Mouse (Mus musculus) CH12.LX (cell line): ENCODE measurements around the gene Mknk2. TPM values are rescaled to one million over a fixed set of nuclear protein-coding genes. Genes with fewer than 3 reads are reported as not detected.

Experiments used
- DNase-seq: peaks from one replicate; pipeline ENCODE4 v3.0.0-alpha.2; 2013; ENCODE audit errors: extremely low read depth
- H3K27ac ChIP-seq: 2 replicates; pipeline ENCODE4 v1.5.1; 2012; ENCODE audit warnings: low read depth, mild to moderate bottlenecking, control low read depth, moderate library complexity; ENCODE audit not compliant: insufficient read depth
- H3K27me3 ChIP-seq: replicated peaks from 2 replicates; pipeline ENCODE3; 2012; ENCODE audit warnings: inconsistent platforms
- H3K36me3 ChIP-seq, 2 experiments: replicated peaks in 1 of 2; 2 replicates each; pipeline versions ENCODE3 to v1.6.1; 2012; ENCODE audit warnings: inconsistent platforms in 1 of 2, low read length in 1 of 2, mild to moderate bottlenecking in 1 of 2, mixed read lengths in 1 of 2, moderate library complexity in 1 of 2; ENCODE audit not compliant: control insufficient read depth in 1 of 2, insufficient read depth in 1 of 2
- H3K4me1 ChIP-seq, 2 experiments: 2 replicates each; pipeline ENCODE4 v1.6.1; 2012; ENCODE audit warnings: inconsistent platforms in 1 of 2, moderate library complexity in 1 of 2; ENCODE audit not compliant: insufficient read depth in 2 of 2, control insufficient read depth in 1 of 2
- H3K4me2 ChIP-seq: 2 replicates; pipeline ENCODE4 v1.6.1; 2012; ENCODE audit warnings: low read depth, mild to moderate bottlenecking, control low read depth; ENCODE audit not compliant: poor library complexity, insufficient read depth, severe bottlenecking
- H3K4me3 ChIP-seq, 3 experiments: fragments of 150-350 bp in 1 of 3; sonication (generic) in 1 of 3; replicated peaks in 1 of 3; 2 replicates each; pipeline versions ENCODE3 to v1.5.1; 2011 to 2012; ENCODE audit warnings: low read depth in 2 of 3, low read length in 2 of 3, mild to moderate bottlenecking in 2 of 3, moderate library complexity in 2 of 3, control low read depth in 1 of 3, improper control_type of control experiment in 1 of 3, inconsistent platforms in 1 of 3, mixed read lengths in 1 of 3; ENCODE audit not compliant: poor library complexity in 1 of 3
- H3K79me2 ChIP-seq: replicated peaks from 2 replicates; pipeline ENCODE4 v1.6.1; 2012; ENCODE audit warnings: mild to moderate bottlenecking, moderate library complexity; ENCODE audit not compliant: control insufficient read depth, poor library complexity, insufficient read depth, severe bottlenecking; ENCODE audit errors: extremely low read depth
- H3K9ac ChIP-seq: 2 replicates; pipeline ENCODE4 v1.6.1; 2012; ENCODE audit warnings: low read depth, mild to moderate bottlenecking, control low read depth, moderate library complexity; ENCODE audit not compliant: insufficient read depth
- H3K9me3 ChIP-seq: replicated peaks from 2 replicates; pipeline ENCODE3; 2012; ENCODE audit warnings: low read length, inconsistent platforms, mixed read lengths
- BHLHE40 ChIP-seq: IDR thresholded peaks from 2 replicates; pipeline ENCODE4 v1.6.1; 2011; ENCODE audit warnings: mild to moderate bottlenecking, low read depth, low read length, improper control_type of control experiment
- CHD2 ChIP-seq: IDR thresholded peaks from 2 replicates; pipeline ENCODE4 v1.6.1; 2011; ENCODE audit warnings: low read length, improper control_type of control experiment
- E2F4 ChIP-seq: IDR thresholded peaks from 2 replicates; pipeline ENCODE4 v1.6.1; 2011; ENCODE audit warnings: low read depth, low read length, improper control_type of control experiment; ENCODE audit not compliant: insufficient replicate concordance
- ELF1 ChIP-seq: IDR thresholded peaks from 2 replicates; pipeline ENCODE4 v1.6.1; 2014; ENCODE audit warnings: low read depth, mild to moderate bottlenecking, inconsistent platforms, low read length, improper control_type of control experiment
- EP300 ChIP-seq: IDR thresholded peaks from 2 replicates; pipeline ENCODE4 v1.6.1; 2011; ENCODE audit warnings: low read length, improper control_type of control experiment
- ETS1 ChIP-seq: conservative IDR thresholded peaks from 2 replicates; pipeline ENCODE4 v1.6.1; 2012; ENCODE audit warnings: low read depth, mild to moderate bottlenecking, inconsistent platforms, low read length, improper control_type of control experiment, moderate library complexity
- IRF4 ChIP-seq: IDR thresholded peaks from 2 replicates; pipeline ENCODE4 v1.6.1; 2014; ENCODE audit warnings: low read depth, mild to moderate bottlenecking, inconsistent platforms, low read length, improper control_type of control experiment
- JUN ChIP-seq: IDR thresholded peaks from 2 replicates; pipeline ENCODE4 v1.6.1; 2011; ENCODE audit warnings: low read depth, mild to moderate bottlenecking, low read length, improper control_type of control experiment, moderate library complexity; ENCODE audit not compliant: insufficient read depth
- KAT2A ChIP-seq: IDR thresholded peaks from 2 replicates; pipeline ENCODE4 v1.6.1; 2012; ENCODE audit warnings: low read length, improper control_type of control experiment, inconsistent platforms; ENCODE audit not compliant: insufficient replicate concordance
- MAFK ChIP-seq: IDR thresholded peaks from 2 replicates; pipeline ENCODE4 v1.6.1; 2011; ENCODE audit warnings: low read length, improper control_type of control experiment; ENCODE audit not compliant: insufficient replicate concordance
- MAX ChIP-seq: IDR thresholded peaks from 2 replicates; pipeline ENCODE4 v1.6.1; 2011; ENCODE audit warnings: low read length, improper control_type of control experiment
- MAZ ChIP-seq: IDR thresholded peaks from 2 replicates; pipeline ENCODE4 v1.6.1; 2012; ENCODE audit warnings: low read depth, mild to moderate bottlenecking, inconsistent platforms, low read length, improper control_type of control experiment, moderate library complexity
- MEF2A ChIP-seq: IDR thresholded peaks from 2 replicates; pipeline ENCODE4 v1.6.1; 2014; ENCODE audit warnings: low read depth, mild to moderate bottlenecking, inconsistent platforms, low read length, improper control_type of control experiment, borderline replicate concordance
- NELFE ChIP-seq: IDR thresholded peaks from 2 replicates; pipeline ENCODE4 v1.6.1; 2011; ENCODE audit warnings: low read depth, low read length, improper control_type of control experiment
- POLR2A ChIP-seq: IDR thresholded peaks from 2 replicates; pipeline ENCODE4 v1.6.1; 2011; ENCODE audit warnings: low read depth, mild to moderate bottlenecking, improper control_type of control experiment, low read length
- RAD21 ChIP-seq: IDR thresholded peaks from 2 replicates; pipeline ENCODE4 v1.6.1; 2011; ENCODE audit warnings: low read depth, mild to moderate bottlenecking, low read length, improper control_type of control experiment, moderate library complexity
- RCOR1 ChIP-seq: conservative IDR thresholded peaks from 2 replicates; pipeline ENCODE4 v1.6.1; 2012; ENCODE audit warnings: low read depth, mild to moderate bottlenecking, inconsistent platforms, low read length, improper control_type of control experiment
- SIN3A ChIP-seq: IDR thresholded peaks from 2 replicates; pipeline ENCODE4 v1.6.1; 2012; ENCODE audit warnings: low read length, improper control_type of control experiment, inconsistent platforms
- SMC3 ChIP-seq: IDR thresholded peaks from 2 replicates; pipeline ENCODE4 v1.6.1; 2011; ENCODE audit warnings: low read depth, low read length, improper control_type of control experiment
- TBP ChIP-seq: conservative IDR thresholded peaks from 2 replicates; pipeline ENCODE4 v1.6.1; 2011; ENCODE audit warnings: low read depth, low read length, improper control_type of control experiment
- TCF12 ChIP-seq: IDR thresholded peaks from 2 replicates; pipeline ENCODE4 v1.6.1; 2014; ENCODE audit warnings: low read depth, mild to moderate bottlenecking, inconsistent platforms, low read length, improper control_type of control experiment
- USF1 ChIP-seq: IDR thresholded peaks from 2 replicates; pipeline ENCODE4 v1.6.1; 2014; ENCODE audit warnings: low read depth, mild to moderate bottlenecking, inconsistent platforms, low read length, improper control_type of control experiment
- USF2 ChIP-seq: conservative IDR thresholded peaks from 2 replicates; pipeline ENCODE4 v1.6.1; 2011; ENCODE audit warnings: low read depth, low read length, improper control_type of control experiment
- ZKSCAN1 ChIP-seq: IDR thresholded peaks from 2 replicates; pipeline ENCODE4 v1.6.1; 2012; ENCODE audit warnings: low read depth, inconsistent platforms, low read length, improper control_type of control experiment, borderline replicate concordance
- dilution Hi-C: fragments of 300-500 bp; cut with MboI; formaldehyde crosslinking; loops from 2 replicates; pipeline ENCODE4 v1.14.3; 2020; ENCODE audit warnings: low sequenced_read_pairs; ENCODE audit not compliant: extremely low pct_unique_long_range_greater_than_20kb, extremely low pct_ligation_motif_present
- in situ Hi-C: fragments of 300-500 bp; cut with MboI; formaldehyde crosslinking; loops from 3 replicates; pipeline ENCODE4 v1.14.3; 2019; ENCODE audit warnings: low sequenced_read_pairs, low pct_ligation_motif_present, low pct_unique_long_range_greater_than_20kb, mixed read lengths
- polyA plus RNA-seq: library from polyadenylated mRNA; unstranded; fragments of >175 nt; gene quantifications from 2 replicates; pipeline ENCODE4 v1.2.1, GENCODE M21; 2012; ENCODE audit warnings: low read depth; ENCODE audit not compliant: insufficient read length
- total RNA-seq, 2 experiments: library from RNA; depleted of rRNA; stranded (reverse); fragments of 300-350 nt in 1 of 2; fragments of >200 nt in 1 of 2; gene quantifications; 2 replicates each; pipeline ENCODE4 v1.2.3; 2012 to 2014

Gene Mknk2
- total and polyA plus RNA-seq, 3 experiments = 91.5 to 199 (median 138) TPM

DNA sequence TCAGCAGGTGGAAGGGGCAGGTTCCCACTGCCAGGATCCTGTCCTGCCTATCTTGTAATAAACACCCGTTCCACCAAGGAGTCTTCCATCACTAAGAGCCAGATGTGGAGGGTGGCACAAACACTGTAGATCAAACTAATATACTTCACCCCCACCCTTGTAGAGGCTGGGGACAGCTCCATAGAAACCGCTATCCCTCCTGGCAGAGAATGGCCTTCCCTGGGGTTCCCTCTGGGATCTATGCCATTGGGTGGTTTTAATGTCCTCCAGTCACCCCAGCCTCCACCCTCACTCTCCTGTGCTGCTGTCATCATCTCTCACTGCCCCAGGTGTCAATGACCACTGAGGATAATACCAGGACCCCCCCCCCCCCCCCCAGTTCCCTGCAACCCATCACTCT, 7.4 kb downstream of the Mknk2 start:
- Histone ChIP-seq H3K27me3 (no peaks in the 10 kb centered on the region), H3K4me3 (no peak overlapping the region), H3K36me3 (peaks cover 74 to 93% of the 10 kb centered on the region in 2 experiments), H3K4me1 (peaks cover 15 to 80% of the 10 kb centered on the region in 2 experiments), H3K79me2 (peaks cover 35% of the 10 kb centered on the region), H3K4me2 (no peak overlapping the region), H3K27ac (no peak overlapping the region), H3K9me3 (no peaks in the 10 kb centered on the region), H3K9ac (no peak overlapping the region)
- in situ Hi-C loops (no loop called here), dilution Hi-C loops (no loop called here)
- no peak for TF ChIP-seq ZKSCAN1
- TF ChIP-seq ETS1 = no peak
- DNase-seq = no peak

DNA sequence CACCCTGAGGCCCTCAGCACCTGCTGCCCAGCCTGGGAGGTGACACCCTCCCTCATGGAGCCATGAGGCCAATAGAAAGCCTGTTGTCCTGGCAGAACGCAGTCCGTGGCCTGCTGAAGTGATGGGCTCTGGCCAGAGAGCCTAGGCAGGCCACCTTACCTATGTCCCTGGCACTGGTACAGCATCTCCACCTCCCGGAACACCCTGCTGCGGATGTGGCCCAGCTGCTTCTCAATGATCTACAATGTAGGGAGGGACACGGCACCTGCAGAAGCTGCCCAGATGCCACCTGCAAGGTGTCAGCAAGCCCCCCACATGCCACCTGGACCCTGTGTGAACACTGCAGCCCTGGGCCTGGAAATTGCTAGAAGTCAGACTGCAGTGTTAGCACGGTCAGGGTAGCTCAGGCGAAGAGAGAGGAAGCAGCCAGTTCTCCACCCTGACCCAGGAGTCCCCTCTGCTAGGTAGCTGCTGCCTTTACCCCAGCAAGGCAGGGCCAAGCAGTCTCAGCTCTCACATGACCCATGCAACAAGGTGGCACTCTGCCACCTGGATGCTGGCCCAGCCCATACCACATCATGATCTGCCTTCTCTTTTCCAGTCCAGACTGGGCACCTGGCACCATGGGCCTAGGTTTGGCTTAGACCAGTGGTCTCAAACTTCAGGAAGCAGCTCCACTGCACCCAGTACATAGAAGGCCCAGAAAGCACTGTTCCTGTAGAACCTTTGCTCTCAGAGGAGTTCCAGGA, 8.0 kb downstream of the Mknk2 start:
- TF ChIP-seq CHD2 = no peak
- no peak for TF ChIP-seq MAZ
- no peak for TF ChIP-seq MAFK
- TF ChIP-seq E2F4 = no peak
- no peak for TF ChIP-seq USF1
- no peak for TF ChIP-seq SIN3A
- DNase-seq = no peak
- no peak overlapping the region for H3K4me2 ChIP-seq
- no peak overlapping the region for H3K4me3 ChIP-seq
- no peaks in the 10 kb centered on the region for H3K27me3 ChIP-seq
- H3K79me2 ChIP-seq = peaks cover 29% of the 10 kb centered on the region
- H3K36me3 ChIP-seq = peaks cover 76 to 97% of the 10 kb centered on the region in 2 experiments
- dilution Hi-C loops (no loop called here), in situ Hi-C loops (no loop called here)
- H3K9ac ChIP-seq = no peak overlapping the region
- H3K9me3 ChIP-seq = no peaks in the 10 kb centered on the region
- H3K4me1 ChIP-seq = peaks cover 15 to 85% of the 10 kb centered on the region in 2 experiments
- no peak overlapping the region for H3K27ac ChIP-seq

GRCm38 (mm10) chr10:80669018-80669417, 8.9 kb downstream of the Mknk2 start:
- H3K9ac ChIP-seq = no peak overlapping the region
- peaks cover 15 to 85% of the 10 kb centered on the region in 2 experiments for H3K4me1 ChIP-seq
- no peak overlapping the region for H3K4me2 ChIP-seq
- peaks cover 75 to 89% of the 10 kb centered on the region in 2 experiments for H3K36me3 ChIP-seq
- H3K79me2 ChIP-seq = peaks cover 20% of the 10 kb centered on the region
- dilution Hi-C loops (no loop called here), in situ Hi-C loops (no loop called here)
- H3K27ac ChIP-seq = no peak overlapping the region
- no peaks in the 10 kb centered on the region for H3K9me3 ChIP-seq
- no peak for DNase-seq
- no peak overlapping the region for H3K4me3 ChIP-seq
- TF ChIP-seq TCF12 (no peak), BHLHE40 (no peak), POLR2A (no peak), JUN (no peak), IRF4 (no peak), EP300 (no peak), RCOR1 (no peak), ELF1 (no peak), RAD21 (no peak), KAT2A (no peak), MAX (no peak), SMC3 (no peak), MEF2A (no peak), NELFE (no peak), TBP (no peak), SIN3A (no peak), USF2 (no peak)
- H3K27me3 ChIP-seq = no peaks in the 10 kb centered on the region
